Mouse (Mus musculus): ENCODE data around the gene Mepce.

DNA sequence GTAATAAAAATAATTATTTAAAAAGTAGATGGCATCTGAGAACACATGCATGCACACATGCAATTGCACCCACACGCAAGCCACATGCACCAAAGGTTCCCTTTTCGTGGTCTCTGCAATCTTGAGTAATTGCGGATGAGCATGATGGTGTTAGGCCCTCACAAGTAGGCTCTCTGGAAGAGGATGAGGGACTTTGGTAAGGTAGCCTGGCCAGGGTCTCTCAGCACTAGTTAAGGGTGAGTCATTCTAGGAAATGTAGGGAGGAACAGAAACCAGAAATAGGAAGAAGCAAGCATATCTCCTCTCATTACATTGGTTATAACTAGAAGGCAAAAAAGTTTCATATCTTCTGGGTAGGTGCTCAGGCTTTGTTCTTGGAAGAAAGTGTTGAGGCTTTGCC lies 37.6 kb upstream of the Mepce start:
- TF ChIP-seq POLR2A (IDR thresholded peaks at IDR 0.05; ENCODE audit: low read depth, low read length) (no peak), CTCF (conservative IDR thresholded peaks at IDR 0.05; ENCODE audit: insufficient read depth, insufficient read length, low read depth, low read length) (no peak)
